Comparison of ENCODE assay signal across 27 mouse cellular contexts in genomic region chr4:80918526-80919129, GRCm38 (mm10). TPM values are rescaled to one million over a fixed set of nuclear protein-coding genes. Genes with fewer than 3 reads are reported as not detected.
A peak's percentile ranks its signal among the peaks of the same experiment; 100 is the strongest.
DNase-seq lines count a peak whose midpoint lies in the region; ATAC-seq and TF ChIP-seq lines count a peak whose summit lies in the region.
"Had no signal": no experiment of that assay in that cellular context is flagged by ENCODE, and none has a peak within 500 bp of the region (broad histone marks: within the 10 kb centered on the region; RNA-seq: fewer than 3 reads in every experiment).

No protein-coding gene starts in this region.

- no peak overlapping the region for H3K4me3 ChIP-seq in gastrocnemius, adult 2 months
- H3K4me3 ChIP-seq in lung, postnatal 0 days (ENCODE audit: low read depth, low read length) = no peak overlapping the region
- H3K4me3 ChIP-seq in embryonic fibroblast, embryonic 13.5 days (ENCODE audit: insufficient read depth, low read length) = no peak overlapping the region
- no peak overlapping the region for H3K4me3 ChIP-seq in olfactory bulb, adult 2 months (ENCODE audit: insufficient read depth, low read depth, low read length)
- no peak overlapping the region for H3K4me3 ChIP-seq in heart, embryonic 11.5 days (ENCODE audit: low read depth, low read length)
- H3K4me3 ChIP-seq: heart, embryonic 15.5 days; hindbrain, embryonic 12.5 days; limb, embryonic 10.5 days; limb, embryonic 15.5 days; liver, embryonic 15.5 days; midbrain, embryonic 13.5 days; neural tube, embryonic 12.5 days had no signal

- H3K4me2 ChIP-seq in lung, postnatal 0 days (replicated peaks; ENCODE audit: low read depth, low read length) = no peak overlapping the region
- no peak overlapping the region for H3K4me2 ChIP-seq in heart, embryonic 11.5 days
- H3K4me2 ChIP-seq: heart, embryonic 15.5 days; hindbrain, embryonic 12.5 days; limb, embryonic 15.5 days; liver, embryonic 15.5 days; lung, embryonic 14.5 days; midbrain, embryonic 13.5 days; neural tube, embryonic 12.5 days had no signal

- no peak for TF ChIP-seq CTCF in gastrocnemius, adult 2 months (IDR thresholded peaks at IDR 0.05)
- no peak for TF ChIP-seq CTCF in lung, postnatal 0 days (IDR thresholded peaks at IDR 0.05)
- no peak for TF ChIP-seq CTCF in embryonic fibroblast, embryonic 13.5 days (IDR thresholded peaks at IDR 0.05; ENCODE audit: borderline replicate concordance, insufficient read depth, low read length)
- no peak for TF ChIP-seq CTCF in olfactory bulb, adult 2 months (IDR thresholded peaks at IDR 0.05; ENCODE audit: insufficient read depth, low read depth, low read length)

- TF ChIP-seq EP300 in lung, postnatal 0 days (IDR thresholded peaks at IDR 0.05) = no peak

- peaks cover 7% of the 10 kb centered on the region; the same call in 1 of the 2 replicates for H3K4me1 ChIP-seq in lung, postnatal 0 days (ENCODE audit: insufficient read depth, low read depth, low read length)
- H3K4me1 ChIP-seq in embryonic fibroblast, embryonic 13.5 days (ENCODE audit: control insufficient read depth, insufficient read depth, low read length) = peaks cover 17% of the 10 kb centered on the region
- peaks cover 2% of the 10 kb centered on the region; the same call in 1 of the 2 replicates for H3K4me1 ChIP-seq in olfactory bulb, adult 2 months (ENCODE audit: control insufficient read depth, insufficient read depth, low read length)
- H3K4me1 ChIP-seq in heart, embryonic 11.5 days (ENCODE audit: control insufficient read depth, insufficient read depth, low read length) = no peaks in the 10 kb centered on the region
- H3K4me1 ChIP-seq: heart, embryonic 15.5 days; hindbrain, embryonic 12.5 days; limb, embryonic 10.5 days; liver, embryonic 15.5 days; neural tube, embryonic 12.5 days had no signal

- no peak for DNase-seq in gastrocnemius, adult 2 months
- DNase-seq in gastrocnemius, postnatal 36 days = no peak
- DNase-seq in lung, postnatal 0 days (ENCODE audit: low spot score) = no peak
- no peak for DNase-seq in lung, postnatal 10 days
- DNase-seq in thymus, postnatal 4 days = no peak
- DNase-seq: adrenal gland, adult 2 months; cerebellum, adult 8-10 months; cerebellum, postnatal 25 days; kidney, adult 11 months; kidney, postnatal 14 days; lung, embryonic 14.5 days; thymus, postnatal 25 days had no signal

- TF ChIP-seq POLR2A in embryonic fibroblast, embryonic 13.5 days (IDR thresholded peaks at IDR 0.05; ENCODE audit: low read depth, low read length) = no peak
- TF ChIP-seq POLR2A in olfactory bulb, adult 2 months (IDR thresholded peaks at IDR 0.05; ENCODE audit: insufficient read depth, low read depth, low read length) = no peak

- WGBS in lung, postnatal 0 days = 51% methylated on average over 3 of the region's 3 CpGs
- WGBS in olfactory bulb, adult 2 months = 23% methylated on average over 3 of the region's 3 CpGs
- WGBS in heart, embryonic 11.5 days (ENCODE audit: insufficient replicate concordance) = 69% methylated on average over 3 of the region's 3 CpGs

- intact Hi-C loops in gastrocnemius, adult 2 months (cut with DNase I) = no loop called here
- intact Hi-C loops in gastrocnemius, postnatal 36 days (cut with DNase I) = no loop called here

- H3K27ac ChIP-seq in gastrocnemius, adult 2 months = 0 out of 2 replicates have a peak overlapping the region, but pooled peaks have one; percentile 5
- H3K27ac ChIP-seq in lung, postnatal 0 days (ENCODE audit: low read length) = peak overlapping the region; percentile 3; the same call in 1 of the 2 replicates
- H3K27ac ChIP-seq in embryonic fibroblast, embryonic 13.5 days (ENCODE audit: insufficient read depth, low read length) = peak overlapping the region; percentile 41
- peak overlapping the region; percentile 27; the same call in 1 of the 2 replicates for H3K27ac ChIP-seq in olfactory bulb, adult 2 months (ENCODE audit: insufficient read depth, low read depth, low read length)
- no peak overlapping the region for H3K27ac ChIP-seq in heart, embryonic 11.5 days (ENCODE audit: low read depth, low read length)
- H3K27ac ChIP-seq: heart, embryonic 15.5 days; hindbrain, embryonic 12.5 days; hindbrain, postnatal 0 days; limb, embryonic 10.5 days; limb, embryonic 15.5 days; liver, embryonic 15.5 days; macrophage; midbrain, embryonic 13.5 days; neural tube, embryonic 12.5 days had no signal

- ATAC-seq in lung, postnatal 0 days = no peak
- ATAC-seq in heart, embryonic 11.5 days (replicated peaks; ENCODE audit: insufficient number of reproducible peaks, low FRiP score, low TSS enrichment) = no peak
- ATAC-seq: CD4-positive, CD25-positive, alpha-beta regulatory T cell, adult 4 months; forebrain, embryonic 14.5 days; hindbrain, postnatal 0 days; midbrain, embryonic 13.5 days had no signal

- H3K27me3 ChIP-seq in lung, postnatal 0 days (replicated peaks; ENCODE audit: insufficient read depth, low read length) = no peaks in the 10 kb centered on the region
- H3K27me3 ChIP-seq in heart, embryonic 11.5 days (ENCODE audit: control insufficient read depth, insufficient read depth, low read length) = no peaks in the 10 kb centered on the region
- H3K27me3 ChIP-seq: heart, embryonic 15.5 days; hindbrain, embryonic 12.5 days; limb, embryonic 15.5 days; liver, embryonic 15.5 days; midbrain, embryonic 13.5 days; neural tube, embryonic 12.5 days had no signal

- H3K36me3 ChIP-seq in lung, postnatal 0 days (ENCODE audit: insufficient read depth, low read length) = no peaks in the 10 kb centered on the region
- H3K36me3 ChIP-seq in heart, embryonic 11.5 days (ENCODE audit: control insufficient read depth, insufficient read depth, low read length) = no peaks in the 10 kb centered on the region
- H3K36me3 ChIP-seq: heart, embryonic 15.5 days; hindbrain, embryonic 12.5 days; limb, embryonic 10.5 days; limb, embryonic 15.5 days; liver, embryonic 15.5 days; midbrain, embryonic 13.5 days; neural tube, embryonic 12.5 days had no signal

- H3K9me3 ChIP-seq in lung, postnatal 0 days (ENCODE audit: low read length) = no peaks in the 10 kb centered on the region
- no peaks in the 10 kb centered on the region for H3K9me3 ChIP-seq in heart, embryonic 11.5 days (replicated peaks; ENCODE audit: control insufficient read depth, low read length)
- H3K9me3 ChIP-seq: heart, embryonic 15.5 days; hindbrain, embryonic 12.5 days; limb, embryonic 10.5 days; limb, embryonic 15.5 days; liver, embryonic 15.5 days; midbrain, embryonic 13.5 days; neural tube, embryonic 12.5 days had no signal

- no peak overlapping the region for H3K9ac ChIP-seq in lung, postnatal 0 days (replicated peaks; ENCODE audit: low read depth)
- no peak overlapping the region for H3K9ac ChIP-seq in heart, embryonic 11.5 days (ENCODE audit: low read depth, low read length)
- H3K9ac ChIP-seq: heart, embryonic 15.5 days; hindbrain, embryonic 12.5 days; limb, embryonic 15.5 days; liver, embryonic 15.5 days; lung, embryonic 14.5 days; midbrain, embryonic 13.5 days; neural tube, embryonic 12.5 days had no signal

RNA-seq across cellular contexts. Expression of gene Lurap1l, which starts 8.2 kb away (rescaled TPM):
- 1 to 10 TPM in 1 of 2 experiments, under 1 TPM in 1; 0.97 to 1.3 TPM for total RNA-seq in gastrocnemius, adult 2 months (2021)
- 1 to 10 TPM; 1.1 to 1.3 TPM for total RNA-seq in gastrocnemius, postnatal 36 days (2021)
- polyA plus RNA-seq in lung, postnatal 0 days (2015; fragmentation: Nextera tagmentation; extraction: Ambion mirVana) = 48.0 and 48.3 TPM in 2 replicates
- polyA plus RNA-seq in embryonic fibroblast, embryonic 13.5 days (2011; ENCODE audit: insufficient read length, low read depth, missing spikeins) = 81.9 and 92.6 TPM in 2 replicates
- polyA plus RNA-seq in olfactory bulb, adult 2 months (2012; ENCODE audit: insufficient read depth, insufficient read length, low replicate concordance, missing spikeins) = not detected in 2 replicates
- polyA plus RNA-seq in heart, embryonic 11.5 days (2014; fragmentation: Nextera tagmentation; extraction: Ambion mirVana) = 1.7 and 2.5 TPM in 2 replicates
- total RNA-seq: megakaryocyte-erythroid progenitor cell, adult 5-6 weeks had no signal
- polyA plus RNA-seq: CD4-positive, CD25-positive, alpha-beta regulatory T cell, adult 4 months; macrophage had no signal

Comparison
In these comparisons a context has a peak if more than half of its experiments do, and no peak if none do; other contexts are left out.
1. RNA of gene Lurap1l, which starts 8.2 kb away (polyA plus RNA-seq): 81.9 to 92.6 TPM in embryonic fibroblast, embryonic 13.5 days and 48.0 to 48.3 TPM in lung, postnatal 0 days; 1.7 to 2.5 TPM in heart, embryonic 11.5 days and not detected in olfactory bulb, adult 2 months; every median in the first group is over 10 times any median in the second.